Mouse (Mus musculus) spleen, postnatal 10 days (tissue): ENCODE measurements around the gene Txndc15.
"Not testable (repeated sequence)": the region's sequence is repeated elsewhere in the genome, so short reads cannot be mapped to it uniquely, and the experiment has no call there.

ENCODE experiments used
- DNase-seq, 2 experiments: peaks; one replicate each; pipeline ENCODE4 v3.0.0; 2021 to 2022; ENCODE audit warnings: low spot score in 2 of 2

Gene Txndc15

DNA sequence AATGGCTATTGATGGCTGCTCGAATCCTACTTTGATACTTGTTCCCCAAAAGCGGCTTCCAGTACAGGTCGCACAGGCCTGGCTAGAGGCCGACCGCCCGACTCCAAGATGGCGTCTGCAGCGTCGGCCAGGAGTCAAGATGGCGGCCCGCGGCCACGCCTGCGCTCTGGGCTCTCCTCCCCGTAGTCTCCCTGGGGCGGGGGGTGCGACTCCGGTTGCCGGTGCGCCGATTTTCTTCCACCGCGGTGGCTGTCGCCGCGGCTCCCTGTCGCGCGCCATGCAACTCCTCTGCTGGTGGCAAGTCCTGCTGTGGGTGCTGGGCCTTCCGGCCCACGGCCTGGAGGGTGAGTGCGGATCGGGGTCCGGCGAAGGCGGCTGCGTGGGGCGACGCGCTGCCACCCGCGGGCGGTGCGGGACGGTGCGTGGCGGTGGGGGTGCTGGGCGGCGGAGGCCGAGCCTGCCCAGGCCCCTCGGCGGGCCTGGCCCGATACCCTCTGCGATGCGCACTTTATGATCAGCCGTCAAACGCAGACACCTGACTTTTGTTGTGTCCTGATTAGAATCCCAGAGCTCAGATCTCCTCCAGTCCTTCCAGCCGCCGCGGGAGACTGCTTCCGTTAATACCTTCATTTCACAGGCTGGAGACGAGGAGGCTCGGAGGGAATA, at the start of gene Txndc15:
Gene Txndc15 (plus strand): TSS at position 150 of the 666 bp plus-strand sequence.
- peak; percentile 90 to 92 for DNase-seq

DNA sequence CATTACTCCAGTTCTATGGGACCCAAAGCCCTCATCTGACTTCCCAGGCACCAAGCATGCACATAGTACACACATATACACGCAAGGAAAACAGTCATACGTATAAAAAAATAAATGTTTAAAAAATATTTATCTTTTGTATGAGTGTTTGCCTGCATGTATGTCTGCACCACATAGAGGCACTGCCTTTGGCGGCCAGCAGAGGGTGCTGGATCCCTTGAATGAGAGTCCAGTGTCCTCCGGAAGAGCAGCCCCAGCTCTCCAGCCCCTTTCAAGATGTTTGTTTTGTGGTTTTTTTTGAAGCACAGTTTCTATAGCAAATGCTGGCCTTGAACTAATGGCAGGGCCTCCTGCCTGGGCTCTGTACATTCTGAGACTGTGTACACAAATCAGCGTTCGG, 45.9 kb upstream of the Txndc15 start:
- DNase-seq = peak; percentile 17 to 70

DNA sequence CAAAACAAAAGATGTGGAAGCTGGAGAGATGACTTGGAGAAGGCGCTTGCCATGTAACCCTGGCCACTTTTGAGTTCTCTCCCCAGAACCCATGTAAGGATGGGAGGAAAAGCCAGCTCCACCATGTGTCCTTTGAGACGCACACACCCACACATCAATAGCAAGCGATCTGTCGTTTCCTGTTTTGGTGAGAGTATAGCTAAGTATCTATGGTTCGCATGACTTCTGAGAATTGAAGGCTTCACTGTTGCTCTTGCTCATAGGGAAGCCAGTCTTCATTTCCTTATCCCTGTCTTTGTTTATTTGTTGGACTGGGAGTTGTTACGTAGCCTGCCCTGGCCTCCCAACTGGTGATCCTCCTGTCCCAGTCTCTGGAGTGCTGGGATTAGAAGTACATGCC, 41.7 kb upstream of the Txndc15 start:
- no peak for DNase-seq

DNA sequence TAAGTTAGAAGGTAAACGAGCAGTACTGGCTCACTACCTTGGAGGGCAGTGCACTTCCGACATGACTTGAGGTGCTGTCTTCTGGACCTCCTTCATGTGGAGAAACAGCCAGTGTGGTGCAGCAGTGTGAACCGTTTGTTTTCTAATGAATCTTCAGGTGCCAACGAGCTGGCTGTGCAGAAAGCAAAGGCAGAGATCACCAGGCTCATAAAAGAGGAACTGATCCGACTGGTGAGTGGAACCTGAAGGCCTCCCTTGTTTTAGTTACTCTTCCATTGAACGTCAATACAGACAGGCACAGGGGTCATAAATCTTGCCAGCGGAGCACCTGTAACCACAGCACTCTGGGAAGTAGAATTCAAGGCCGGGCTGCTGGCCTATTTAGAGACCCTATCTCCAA, 37.1 kb upstream of the Txndc15 start:
- no peak for DNase-seq

DNA sequence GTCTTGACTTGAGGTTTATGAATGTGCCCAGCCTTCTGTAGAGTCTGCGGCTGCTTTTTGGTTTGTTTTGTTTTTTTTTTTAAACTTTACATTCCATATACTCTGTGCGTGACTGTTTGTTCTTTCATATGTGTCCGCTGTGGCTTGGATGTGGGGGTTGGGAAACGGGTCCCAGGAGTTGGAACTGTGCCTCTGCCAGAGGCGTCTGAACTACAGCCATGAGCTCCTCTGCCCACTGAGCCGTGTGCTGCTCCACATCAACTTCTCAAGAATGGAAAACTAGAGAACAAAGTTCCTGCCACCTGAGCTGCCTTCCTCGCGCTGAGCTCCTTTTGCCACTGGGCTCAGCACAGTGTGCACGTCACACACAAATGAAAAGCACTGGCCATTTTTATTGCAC, 32.2 kb upstream of the Txndc15 start:
- no peak for DNase-seq

DNA sequence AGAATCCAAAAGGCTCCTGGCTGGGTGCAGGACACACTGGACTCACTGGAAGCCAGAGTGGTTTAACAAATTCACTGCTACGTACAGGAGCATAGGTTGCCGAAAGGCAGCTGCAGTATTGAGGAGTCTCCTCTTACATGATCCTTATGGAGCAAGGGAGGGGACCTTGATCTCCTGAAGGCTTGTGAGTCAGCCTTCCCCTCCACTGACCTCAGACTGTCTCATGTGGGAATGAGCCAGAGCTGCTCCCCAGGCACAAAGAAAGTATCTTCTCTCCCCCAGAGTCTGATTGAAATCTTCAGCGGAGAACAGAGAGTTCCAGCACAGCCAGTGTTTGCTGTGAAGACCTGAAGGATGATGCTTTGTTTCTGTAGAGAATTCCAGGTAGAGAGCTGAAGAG, 30.9 kb upstream of the Txndc15 start:
- no peak for DNase-seq

DNA sequence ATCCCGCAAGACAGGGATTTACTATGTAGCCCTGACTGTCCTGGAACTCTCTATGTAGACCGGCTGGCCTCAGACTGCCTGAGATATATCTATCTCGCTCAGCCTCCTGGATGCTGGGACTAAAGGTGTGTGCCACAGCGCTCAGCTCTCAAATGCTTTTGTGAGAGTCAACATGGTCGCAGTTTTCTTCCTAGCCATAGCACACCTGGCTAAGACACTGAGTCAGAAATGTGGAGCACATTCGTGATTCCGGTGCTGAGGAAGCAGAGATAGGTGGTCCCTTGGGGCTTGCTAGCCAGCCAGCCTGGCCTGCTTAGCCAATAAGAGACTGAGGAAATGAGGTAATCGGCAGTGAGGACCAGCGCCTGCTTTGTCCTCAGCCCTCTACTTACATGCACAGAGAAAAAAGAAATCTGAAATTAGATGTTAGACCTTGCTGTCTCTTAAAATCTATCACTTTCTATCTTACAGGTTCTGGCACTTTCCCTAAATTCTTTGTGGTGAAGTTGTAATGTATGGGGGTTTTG, 28.3 kb upstream of the Txndc15 start:
- DNase-seq = no peak

DNA sequence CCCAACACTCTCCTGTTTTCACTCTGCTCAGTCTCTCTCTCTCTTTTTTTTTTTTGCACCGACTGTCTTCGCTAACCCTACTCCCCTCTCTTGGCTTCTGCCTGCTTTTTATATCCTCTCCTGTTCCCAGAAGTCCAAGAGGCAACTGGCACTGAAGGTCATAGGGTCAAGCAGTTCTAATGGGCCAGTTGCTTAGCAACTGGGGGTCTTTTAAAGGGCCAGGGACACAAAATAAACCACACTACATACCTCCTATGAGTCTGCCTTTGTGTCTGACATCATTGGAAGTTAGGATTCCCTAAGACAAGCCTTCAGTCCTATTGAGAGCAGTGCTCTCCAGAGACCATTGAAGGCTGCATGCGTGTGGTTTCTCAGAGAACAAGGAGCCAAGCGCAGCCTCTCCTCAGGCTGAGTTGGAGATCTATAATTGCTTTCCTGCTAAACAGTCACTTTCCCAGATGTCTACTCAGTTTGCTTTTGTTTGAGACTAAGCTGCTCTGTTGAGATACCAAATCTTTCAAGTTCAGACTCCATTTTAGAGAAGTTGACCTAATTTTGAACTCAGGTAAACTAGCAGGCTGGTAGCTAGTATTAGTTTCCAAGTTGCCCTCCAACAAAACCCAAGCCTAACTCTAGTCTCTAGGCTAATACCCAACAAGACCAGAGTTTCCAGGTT, 26.4 kb upstream of the Txndc15 start:
- DNase-seq = no peak

DNA sequence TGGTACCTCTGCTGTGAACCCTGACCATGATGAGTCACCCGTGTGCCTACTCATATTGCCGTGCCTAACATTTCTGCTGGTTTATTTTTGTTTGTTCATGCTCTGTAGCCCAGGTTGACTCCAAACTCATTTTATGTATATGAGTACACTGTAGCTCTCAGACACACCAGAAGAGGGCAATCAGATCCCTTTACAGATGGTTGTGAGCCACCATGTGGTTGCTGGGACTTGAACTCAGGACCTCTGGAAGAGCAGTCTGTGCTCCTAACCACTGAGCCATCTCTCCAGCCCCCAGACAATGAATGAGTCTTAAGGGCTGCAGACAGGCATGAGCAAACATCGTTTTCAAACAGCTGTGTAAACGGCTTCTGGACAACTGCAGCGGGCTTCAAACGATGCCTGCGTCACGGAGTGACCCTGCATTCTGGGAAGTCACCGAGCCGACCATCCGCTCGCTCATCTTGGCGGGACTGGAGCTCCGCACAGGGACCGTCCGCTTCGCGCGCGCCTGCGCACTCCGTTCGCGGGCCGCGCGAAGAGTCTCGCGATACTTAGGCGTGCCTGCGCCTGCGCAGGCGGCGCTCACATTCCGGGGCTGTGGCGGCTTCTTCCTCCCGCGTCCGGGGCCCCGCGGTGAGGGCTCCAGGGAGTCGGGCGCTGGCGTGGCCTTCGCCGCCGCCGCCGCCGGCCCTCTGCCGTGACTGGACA, 21.8 kb upstream of the Txndc15 start, which contains the start of gene B230219D22Rik:
Gene B230219D22Rik (plus strand): TSS at position 590 of the 708 bp plus-strand sequence.
- peak; percentile 92 to 93 for DNase-seq

DNA sequence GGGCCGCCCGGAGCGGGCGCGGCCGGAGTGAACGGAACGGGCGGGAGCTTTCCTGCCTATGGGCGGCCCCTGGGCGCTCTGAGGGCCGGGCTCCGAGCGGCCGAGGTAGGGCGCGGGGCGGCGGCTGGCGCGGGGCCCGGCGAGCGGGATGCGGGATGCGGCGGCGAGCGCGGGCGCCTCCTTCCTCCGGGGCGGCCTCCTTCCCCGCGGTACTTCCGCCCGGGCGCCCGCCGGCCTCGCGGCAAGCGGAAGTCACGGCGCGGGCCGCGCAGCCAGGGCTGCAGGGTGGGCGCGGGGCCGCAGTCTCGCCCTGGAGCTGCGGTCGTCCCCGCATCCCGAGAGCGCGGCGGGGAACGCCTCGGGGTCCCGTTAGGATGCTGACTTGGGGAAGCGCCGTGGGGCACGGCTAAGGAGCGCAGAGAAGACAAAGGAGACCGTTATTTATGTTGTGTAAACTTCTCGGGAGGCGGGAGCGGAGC, 21.2 kb upstream of the Txndc15 start:
- DNase-seq = peak in 1 of 2 experiments; percentile 68

DNA sequence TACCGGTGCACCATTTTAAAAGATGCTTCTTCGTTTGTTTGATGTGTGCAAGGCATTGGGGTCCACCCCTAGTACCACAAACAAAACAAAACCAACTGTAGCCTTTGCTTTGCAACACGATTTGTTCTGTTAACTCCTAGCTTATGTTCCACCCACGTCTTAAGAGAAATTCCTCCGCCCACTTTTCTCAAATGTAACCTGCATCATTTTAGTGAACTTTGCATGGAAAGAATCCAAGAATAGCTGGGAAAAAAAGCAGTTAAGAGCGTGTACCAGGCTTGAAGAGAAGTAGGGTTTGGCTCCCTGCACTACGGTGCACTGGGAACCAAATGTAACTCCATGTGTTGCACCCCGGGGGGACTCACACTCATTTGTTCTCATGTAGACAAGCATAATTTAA, 20.3 kb upstream of the Txndc15 start:
- DNase-seq = no peak

DNA sequence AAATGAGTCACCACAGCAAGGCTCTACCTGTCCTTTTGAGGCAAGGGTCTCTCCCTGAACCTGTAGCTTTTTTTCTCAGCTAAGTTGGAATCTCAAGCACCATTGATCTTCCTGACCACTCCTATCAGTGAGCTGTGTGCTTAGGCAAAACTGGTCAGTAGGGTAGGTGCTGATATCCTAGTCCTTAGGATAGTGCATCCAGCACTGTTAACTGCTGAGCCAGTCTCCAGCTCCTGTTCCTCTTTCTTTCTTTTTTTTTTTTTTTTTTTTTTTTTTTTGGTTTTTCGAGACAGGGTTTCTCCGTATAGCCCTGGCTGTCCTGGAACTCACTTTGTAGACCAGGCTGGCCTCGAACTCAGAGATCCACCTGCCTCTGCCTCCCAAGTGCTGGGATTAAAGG, 18.5 kb upstream of the Txndc15 start:
- DNase-seq = not testable (repeated sequence)

DNA sequence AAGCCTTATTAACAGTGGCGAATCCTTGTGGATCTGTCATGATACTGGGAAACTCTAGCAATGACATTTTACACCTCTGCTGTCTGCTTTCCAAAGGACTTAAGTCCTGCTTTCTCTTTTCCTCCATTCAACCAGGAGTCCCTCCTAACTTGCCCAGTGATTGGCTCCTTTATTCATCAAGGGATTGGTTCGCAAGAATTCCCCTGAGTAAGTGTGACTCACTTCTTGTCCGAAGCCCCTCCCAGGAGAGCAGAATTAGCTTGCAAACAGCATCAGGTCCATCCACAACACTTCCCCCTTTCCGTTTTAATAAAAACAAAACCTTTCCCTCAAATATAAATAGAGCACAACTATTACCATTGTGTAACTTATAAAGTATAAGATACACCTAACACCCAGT, 10.1 kb upstream of the Txndc15 start:
- DNase-seq = no peak

DNA sequence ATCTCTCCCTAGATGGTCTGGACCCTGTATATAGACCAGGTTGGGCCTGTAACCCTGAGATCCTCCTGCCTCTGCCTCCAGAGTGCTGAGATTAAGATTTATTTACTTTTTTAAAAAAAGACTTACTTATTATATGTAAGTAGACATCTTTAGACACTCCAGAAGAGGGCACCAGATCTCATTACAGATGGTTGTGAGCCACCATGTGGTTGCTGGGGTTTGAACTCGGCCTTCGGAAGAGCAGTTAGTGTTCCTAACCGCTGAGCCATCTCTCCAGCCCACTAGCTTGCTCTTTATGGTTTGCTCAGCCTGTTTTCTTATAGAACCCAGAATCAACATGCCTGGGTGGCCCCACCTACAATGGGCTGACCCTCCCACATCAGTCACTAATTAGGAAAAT, 1.6 kb upstream of the Txndc15 start:
- DNase-seq = no peak

DNA sequence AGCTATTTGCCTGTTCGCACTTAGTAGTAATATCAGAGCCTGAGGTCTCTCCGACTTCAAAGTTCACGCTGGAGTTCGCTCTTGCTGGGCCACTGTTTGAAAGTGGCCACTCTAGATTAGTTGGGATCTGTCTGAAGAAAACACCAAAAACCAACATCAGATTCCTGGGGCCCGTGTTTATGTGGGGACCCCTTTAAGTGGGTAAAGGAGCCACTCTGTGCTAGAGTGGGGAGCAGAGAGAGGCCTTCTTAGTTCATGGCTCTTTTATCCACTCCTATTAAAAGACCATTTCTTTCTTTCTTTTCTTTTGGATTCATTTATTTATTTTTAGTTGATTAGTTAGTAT, 690 bp downstream of the Txndc15 start:
- no peak for DNase-seq

DNA sequence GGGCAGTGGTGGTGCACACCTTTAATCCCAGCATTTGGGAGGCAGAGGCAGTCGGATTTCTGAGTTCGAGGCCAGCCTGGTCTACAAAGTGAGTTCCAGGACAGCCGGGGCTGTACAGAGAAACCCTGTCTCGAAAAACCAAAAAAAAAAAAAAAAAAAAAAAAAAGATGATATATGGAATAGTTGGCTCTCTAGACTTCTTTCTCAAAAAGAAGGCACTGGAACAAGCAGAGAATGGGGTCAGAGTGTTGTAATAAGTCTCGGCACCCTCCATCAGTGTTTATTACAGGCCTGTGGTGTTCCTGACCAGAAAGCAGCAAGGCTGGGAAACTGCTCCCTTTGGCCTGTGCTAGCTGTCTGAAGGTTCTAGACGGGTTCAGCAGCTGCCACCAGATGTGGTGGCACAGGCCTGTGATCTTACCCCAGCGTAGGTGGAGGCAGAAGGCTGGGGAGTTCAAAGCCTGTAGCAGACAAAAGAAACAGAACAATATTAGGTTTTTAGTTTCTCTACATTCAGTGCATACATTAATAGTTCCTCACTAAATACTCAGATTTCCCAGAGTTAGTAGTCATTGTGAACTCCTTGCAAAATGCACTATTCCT, 1.6 kb downstream of the Txndc15 start:
- no peak for DNase-seq

DNA sequence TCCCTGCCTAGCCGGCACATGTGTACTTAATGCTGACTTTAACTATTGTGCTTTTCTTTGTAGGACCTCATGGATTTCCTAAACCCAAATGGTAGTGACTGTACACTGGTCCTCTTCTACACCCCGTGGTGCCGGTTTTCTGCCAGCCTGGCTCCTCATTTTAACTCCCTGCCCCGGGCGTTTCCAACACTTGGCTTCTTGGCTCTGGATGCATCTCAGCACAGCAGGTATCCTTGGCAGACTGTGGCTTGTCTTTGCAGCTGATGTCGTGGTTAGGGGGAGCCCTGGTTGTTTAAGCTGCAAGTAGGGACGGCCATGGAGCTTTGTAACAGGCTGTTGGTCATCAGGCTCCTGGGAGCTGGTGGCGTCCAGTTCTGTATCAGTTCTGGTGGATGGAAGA, 7.1 kb downstream of the Txndc15 start:
- no peak for DNase-seq

DNA sequence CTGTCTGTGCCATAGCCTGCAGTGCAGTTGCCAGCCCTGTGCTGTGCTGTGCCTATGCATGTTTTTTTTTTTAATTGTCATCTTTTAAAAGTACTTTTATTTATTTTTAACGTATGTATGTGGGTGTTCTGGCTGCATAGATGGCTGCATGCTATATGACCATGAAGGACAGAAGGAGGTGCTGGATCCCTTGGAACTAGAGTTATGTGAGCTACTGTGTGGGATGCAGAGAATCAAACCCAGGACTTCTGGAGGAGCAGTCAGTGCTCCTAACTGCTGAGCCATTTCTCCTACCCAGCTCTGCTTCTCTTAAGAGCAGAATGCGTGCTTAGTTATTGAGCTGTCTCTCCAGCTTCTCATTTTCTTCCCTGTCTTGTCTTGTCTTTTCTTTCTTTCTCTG, 7.5 kb downstream of the Txndc15 start:
- no peak for DNase-seq

DNA sequence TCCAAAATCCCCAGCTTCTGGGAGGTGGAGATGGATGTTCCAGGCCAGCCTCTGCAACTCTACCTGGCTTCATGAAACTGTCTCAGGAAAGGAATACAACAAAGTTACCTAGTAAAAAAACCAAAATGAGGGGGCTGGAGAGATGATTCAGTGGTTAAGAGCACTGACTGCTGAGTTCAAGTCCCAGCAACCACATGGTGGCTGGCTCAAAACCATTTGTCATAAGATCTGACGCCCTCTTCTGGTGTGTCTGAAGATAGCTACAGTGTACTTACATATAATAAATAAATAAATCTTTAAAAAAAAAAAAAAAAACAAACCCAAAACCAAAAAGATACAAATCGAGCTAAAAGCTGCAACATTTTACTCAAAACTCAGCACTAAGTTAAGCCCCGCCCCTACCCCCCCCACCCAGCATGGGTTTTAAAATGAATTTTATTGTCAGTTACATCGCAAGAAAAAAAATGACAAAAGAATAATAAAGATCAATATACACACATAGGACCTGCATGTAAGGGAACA, 12.2 kb downstream of the Txndc15 start:
- DNase-seq = no peak

DNA sequence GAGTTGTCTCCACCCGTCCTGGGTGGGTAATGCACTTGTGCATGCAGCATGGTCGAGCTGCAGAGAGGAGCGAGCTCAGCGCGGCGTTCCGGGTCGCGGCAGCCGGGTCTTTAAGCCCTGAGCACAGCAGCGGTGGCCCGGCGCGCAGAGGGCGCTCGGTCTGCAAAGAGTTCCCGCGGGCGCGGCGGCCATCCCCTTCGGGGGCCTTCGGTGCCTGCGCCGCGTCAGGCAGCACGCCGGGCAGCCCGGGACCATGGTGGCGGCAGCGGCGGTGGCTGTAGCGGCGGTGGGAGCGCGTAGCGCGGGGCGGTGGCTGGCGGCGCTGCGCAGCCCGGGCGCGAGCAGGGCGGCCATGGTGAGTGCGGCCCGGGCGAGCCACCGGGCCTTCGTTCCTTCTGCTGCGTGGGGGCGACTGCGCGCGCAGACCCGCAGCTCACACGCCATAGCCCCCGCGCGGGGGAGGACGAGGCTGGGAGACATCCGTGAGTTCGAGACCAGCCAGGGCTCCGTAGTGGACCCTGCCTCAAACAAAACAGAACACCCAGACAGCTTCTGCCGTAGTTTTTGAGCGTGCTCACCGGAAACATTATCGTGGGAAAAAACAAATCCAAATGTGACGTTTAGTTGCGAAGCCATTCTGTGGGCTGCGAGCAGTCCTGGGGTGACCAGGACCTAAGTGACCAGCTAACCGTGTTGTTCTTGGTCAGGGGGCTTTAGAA, 12.8 kb downstream of the Txndc15 start, which contains the start of gene Pcbd2:
Gene Pcbd2 (plus strand): TSS at position 249 of the 719 bp plus-strand sequence.
- DNase-seq = peak; percentile 86 to 93

DNA sequence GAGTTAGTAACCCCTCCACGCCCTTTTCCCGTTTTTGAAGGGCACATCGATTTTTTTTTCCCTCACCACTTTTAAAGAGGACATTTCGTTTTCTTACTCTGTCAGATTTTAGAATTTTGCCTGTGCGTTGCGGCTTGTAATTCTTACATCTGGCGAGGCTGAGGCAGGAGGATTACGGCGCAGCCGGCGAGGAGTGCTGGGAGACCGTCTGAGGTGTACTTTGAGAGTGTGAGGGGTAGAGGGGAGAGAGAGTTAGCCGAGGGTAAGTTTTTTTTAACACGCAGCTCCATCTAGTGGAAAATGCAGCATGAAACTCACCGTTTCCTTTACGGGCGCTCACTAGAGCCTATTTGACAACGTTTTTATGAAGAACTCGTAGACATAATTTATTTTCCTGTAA, 13.4 kb downstream of the Txndc15 start:
- peak; percentile 71 to 76 for DNase-seq
